Mouse (Mus musculus) kidney, postnatal 36 days (tissue): ENCODE measurements around the gene 4930404H24Rik.
A peak's percentile ranks its signal among the peaks of the same experiment; 100 is the strongest.

Experiments used
- DNase-seq, 2 experiments: peaks; one replicate each; pipeline ENCODE4 v3.0.0; 2021 to 2022; ENCODE audit warnings: mixed read lengths in 2 of 2

The 4930404H24Rik gene

GRCm38 (mm10) chr2:153512416-153513323 is 20.1 kb downstream of the 4930404H24Rik start:
- DNase-seq, result no peak

- DNase-seq, result no peak
These were observed 21.4 kb downstream of the 4930404H24Rik start for GRCm38 (mm10) chr2:153513983-153514382.

- DNase-seq, result peak in 1 of 2 experiments; percentile 37
These were observed 22.1 kb downstream of the 4930404H24Rik start for GRCm38 (mm10) chr2:153514497-153515380.

- no peak for DNase-seq
These were observed 23.0 kb downstream of the 4930404H24Rik start for GRCm38 (mm10) chr2:153515582-153515981.

GRCm38 (mm10) chr2:153516961-153517360 is 24.4 kb downstream of the 4930404H24Rik start:
- peak; percentile 65 to 73 for DNase-seq

- no peak for DNase-seq
These were observed 27.5 kb downstream of the 4930404H24Rik start for GRCm38 (mm10) chr2:153520057-153520456.

GRCm38 (mm10) chr2:153522270-153522669 is 29.7 kb downstream of the 4930404H24Rik start:
- no peak for DNase-seq

GRCm38 (mm10) chr2:153523143-153523542 is 30.6 kb downstream of the 4930404H24Rik start:
- DNase-seq, result no peak

- DNase-seq, result no peak
These were observed 31.1 kb downstream of the 4930404H24Rik start for GRCm38 (mm10) chr2:153523656-153524055.

GRCm38 (mm10) chr2:153524727-153525126 is 32.1 kb downstream of the 4930404H24Rik start:
- no peak for DNase-seq

- DNase-seq, result no peak
These were observed 33.3 kb downstream of the 4930404H24Rik start for GRCm38 (mm10) chr2:153525906-153526311.

GRCm38 (mm10) chr2:153526850-153527530 is 34.4 kb downstream of the 4930404H24Rik start:
- no peak for DNase-seq

- peak; percentile 58 to 69 for DNase-seq
These were observed 35.3 kb downstream of the 4930404H24Rik start for GRCm38 (mm10) chr2:153527580-153528531.

- peak; percentile 33 to 54 for DNase-seq
These were observed 36.2 kb downstream of the 4930404H24Rik start for GRCm38 (mm10) chr2:153528571-153529364.

GRCm38 (mm10) chr2:153529365-153529781 is 36.8 kb downstream of the 4930404H24Rik start:
- DNase-seq, result peak; percentile 62 to 74

- DNase-seq, result peak in 1 of 2 experiments; percentile 60
These were observed 37.6 kb downstream of the 4930404H24Rik start, which contains the start of gene Nol4l for GRCm38 (mm10) chr2:153529931-153530766. Nol4l (minus strand) TSS chr2:153529971.

GRCm38 (mm10) chr2:153530948-153531347 is 38.4 kb downstream of the 4930404H24Rik start:
- no peak for DNase-seq

- DNase-seq, result no peak
These were observed 41.4 kb downstream of the 4930404H24Rik start for GRCm38 (mm10) chr2:153533981-153534380.

- DNase-seq, result no peak
These were observed 46.3 kb downstream of the 4930404H24Rik start for GRCm38 (mm10) chr2:153538898-153539297.
